Mouse (Mus musculus) heart, postnatal 4 days (tissue): ENCODE measurements at regions not wholly inside any gene's neighbourhood (a gene's known extent, or its start where the extent isn't known, plus 50 kb on each side); places are given as distances from the start of the nearest gene placed in this dataset.
A peak's percentile ranks its signal among the peaks of the same experiment; 100 is the strongest.

ENCODE experiments used
- DNase-seq: peaks from one replicate; pipeline ENCODE4 v3.0.0; 2021

DNA sequence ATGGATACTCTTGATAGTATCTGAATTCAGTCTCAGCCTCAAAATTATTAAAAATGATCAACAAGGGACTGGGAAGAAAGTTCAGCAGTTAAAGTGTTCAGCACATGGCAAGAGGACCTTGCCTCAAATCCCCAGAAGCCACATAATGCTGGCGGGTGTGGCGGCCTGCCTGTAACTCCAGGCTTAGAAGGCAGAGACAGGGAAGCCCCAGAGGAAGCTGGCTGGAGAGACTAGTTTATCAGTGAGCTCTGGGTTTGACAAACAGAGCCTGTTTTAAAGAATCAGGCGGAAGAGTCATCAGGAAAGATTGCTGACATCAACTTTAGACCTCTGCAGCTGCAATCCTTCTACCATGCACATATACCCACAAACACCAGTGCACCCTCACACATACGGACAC is 52.1 kb upstream of the Fyn start:
- DNase-seq, result peak; percentile 24

DNA sequence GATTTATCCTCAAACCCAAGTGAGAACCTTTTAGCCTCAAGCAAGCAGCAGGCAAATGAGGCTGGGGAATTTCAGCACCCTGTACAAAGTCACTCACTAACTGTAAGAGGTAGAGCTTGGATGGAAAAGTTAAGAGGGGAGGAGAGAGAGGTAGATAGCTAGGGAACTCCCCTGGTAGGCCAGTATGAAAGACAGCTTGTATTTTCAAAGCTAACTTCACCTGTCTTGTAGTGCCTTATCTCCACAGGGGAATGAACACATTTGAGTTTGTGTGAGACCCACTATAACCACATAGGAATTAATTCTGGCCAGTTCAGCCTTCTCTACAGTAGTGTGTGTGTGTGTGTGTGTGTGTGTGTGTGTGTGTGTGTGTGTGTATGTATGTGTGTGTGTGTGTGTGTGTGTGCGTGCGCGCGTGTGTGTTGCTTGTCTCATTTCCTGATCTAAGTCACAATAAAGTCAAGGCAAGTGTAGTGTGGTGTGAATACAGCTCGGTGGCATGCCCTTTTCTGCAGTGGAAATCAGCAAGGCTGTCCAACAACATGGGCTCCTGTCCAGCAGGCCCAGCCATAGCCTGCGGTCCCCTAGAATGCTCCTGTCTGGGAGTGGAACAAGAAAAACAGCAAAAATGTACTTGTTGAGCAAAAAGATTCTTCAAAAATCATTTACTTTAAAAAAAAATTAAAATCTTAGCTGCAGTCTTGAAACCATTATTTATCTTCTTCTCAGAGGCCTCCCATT is 53.1 kb upstream of the Fyn start:
- DNase-seq, result peak; percentile 24

DNA sequence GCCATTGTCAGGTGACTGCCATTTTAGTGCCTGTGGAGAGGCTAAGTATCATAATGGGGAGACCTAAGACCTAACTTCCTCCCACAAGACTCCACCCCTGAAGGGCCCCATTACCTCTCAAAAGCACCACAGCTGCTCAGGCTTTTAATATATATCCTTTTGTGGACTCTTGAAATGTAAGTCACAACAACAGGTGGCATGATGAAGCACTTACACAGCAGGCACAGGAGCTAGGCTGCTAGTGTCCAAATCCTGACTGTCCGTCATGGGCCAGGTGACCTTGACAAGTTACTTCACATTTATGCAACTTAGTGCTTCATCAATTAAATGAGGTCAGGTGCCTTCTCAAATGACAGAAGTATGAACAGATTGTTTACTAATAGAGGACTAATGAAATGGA is 57.2 kb upstream of the Fyn start:
- no peak for DNase-seq

DNA sequence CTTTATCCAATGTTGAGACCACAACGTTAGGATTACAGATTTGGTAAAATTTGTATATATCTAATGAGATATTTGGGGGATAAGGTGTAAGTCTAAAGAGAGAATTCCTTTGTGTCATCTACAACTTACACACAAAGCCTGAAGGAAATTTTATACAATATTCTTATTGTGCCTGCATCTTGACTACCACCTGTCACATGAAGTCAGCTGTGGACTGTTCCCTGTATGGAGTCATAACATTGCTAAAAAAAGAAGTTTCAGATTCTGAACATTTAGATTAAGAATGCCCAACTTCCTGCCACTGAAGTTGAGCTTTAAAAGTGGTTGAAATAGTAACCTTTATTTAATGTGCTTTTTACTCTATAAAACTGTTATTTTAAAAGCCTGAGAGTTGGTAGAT is 60.1 kb upstream of the Fyn start:
- DNase-seq, result no peak

DNA sequence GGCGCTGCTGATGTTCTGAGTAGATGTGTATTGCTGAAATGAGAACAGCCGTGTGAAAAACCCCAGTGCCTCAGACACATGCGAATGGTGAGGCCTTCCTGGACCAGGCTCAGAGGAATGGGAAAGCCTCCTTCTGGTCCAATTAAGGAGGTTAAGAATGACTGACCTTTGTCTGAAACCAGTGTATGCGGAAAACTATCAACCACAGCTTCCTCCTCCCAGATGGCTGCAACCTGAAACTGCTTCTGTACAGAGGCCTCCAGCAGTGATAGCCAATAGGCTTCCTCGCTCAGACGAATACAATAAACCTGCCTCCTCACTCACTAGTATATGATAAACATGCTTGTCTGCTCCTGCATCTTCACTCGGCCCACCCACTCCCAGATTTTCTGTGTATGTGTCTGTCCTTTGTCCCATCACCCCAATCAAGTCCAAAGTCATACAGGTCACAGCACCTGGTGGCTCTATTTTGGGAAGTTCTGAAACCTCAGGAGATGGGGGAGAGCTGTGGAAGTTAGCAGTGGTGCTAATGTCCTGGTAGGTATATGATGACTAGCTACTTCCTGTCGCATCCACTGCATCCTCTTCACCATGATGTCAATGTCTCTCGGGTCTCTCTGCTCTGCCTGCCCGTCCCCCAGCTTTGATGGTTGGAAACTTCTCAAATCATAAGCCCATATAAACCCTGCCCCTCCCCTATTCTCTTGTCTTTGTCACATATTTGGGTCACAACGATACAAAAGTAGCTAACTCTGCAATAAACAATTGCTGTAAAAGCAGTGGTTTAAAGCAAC is 75.8 kb upstream of the Fyn start:
- no peak for DNase-seq

DNA sequence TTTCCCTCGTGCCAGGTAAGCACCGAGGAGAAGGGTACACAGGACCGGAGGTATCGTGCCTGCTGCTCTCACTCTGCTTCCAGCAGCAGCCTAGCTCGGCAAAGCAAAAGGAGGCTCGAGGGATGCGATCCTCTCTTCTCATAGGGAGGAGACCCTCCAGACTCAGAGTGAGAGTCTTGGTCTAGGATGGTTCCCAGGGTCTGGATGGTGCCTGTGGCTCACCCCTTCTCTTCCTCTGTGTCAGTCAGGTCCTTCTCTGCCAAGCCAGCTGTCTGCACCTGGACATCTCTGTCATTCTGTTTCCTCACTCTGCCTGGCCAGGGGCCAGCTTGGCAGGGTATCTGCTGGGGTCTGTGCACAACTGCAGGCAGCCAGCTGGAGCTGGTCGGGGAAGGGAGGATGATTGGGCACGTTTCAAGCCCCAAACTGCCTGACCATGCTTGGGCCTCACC is 76.9 kb upstream of the Fyn start:
- DNase-seq, result peak; percentile 73

DNA sequence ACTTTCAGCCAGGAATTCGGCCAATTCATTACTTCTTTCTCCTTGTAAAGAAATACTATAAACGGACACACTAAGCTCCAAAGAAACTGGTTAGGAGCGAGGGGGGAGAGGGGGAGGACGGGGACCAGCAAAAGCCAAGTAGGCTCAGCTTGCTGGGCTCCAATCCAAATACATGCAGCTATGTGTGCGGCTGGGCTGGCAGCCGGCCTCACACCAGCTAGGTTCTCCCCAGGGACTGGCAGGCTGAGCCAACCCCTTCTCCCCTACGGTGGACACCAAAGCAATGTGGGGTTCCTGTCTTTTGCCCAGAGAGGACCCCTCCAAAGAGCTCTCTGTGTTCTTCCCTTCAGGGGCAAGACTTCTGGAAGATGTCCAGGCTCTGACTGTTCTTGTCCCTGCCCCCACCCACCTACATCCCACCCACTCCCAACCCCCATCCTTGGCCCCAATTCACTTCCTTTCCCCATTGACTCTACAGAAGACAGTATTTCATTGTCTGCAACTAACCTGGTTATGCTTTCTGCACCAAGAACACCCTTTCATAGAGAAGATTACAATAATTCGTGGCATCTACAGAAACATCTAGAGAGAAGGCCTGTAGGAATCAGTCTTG is 77.4 kb upstream of the Fyn start:
- DNase-seq, result peak; percentile 75

DNA sequence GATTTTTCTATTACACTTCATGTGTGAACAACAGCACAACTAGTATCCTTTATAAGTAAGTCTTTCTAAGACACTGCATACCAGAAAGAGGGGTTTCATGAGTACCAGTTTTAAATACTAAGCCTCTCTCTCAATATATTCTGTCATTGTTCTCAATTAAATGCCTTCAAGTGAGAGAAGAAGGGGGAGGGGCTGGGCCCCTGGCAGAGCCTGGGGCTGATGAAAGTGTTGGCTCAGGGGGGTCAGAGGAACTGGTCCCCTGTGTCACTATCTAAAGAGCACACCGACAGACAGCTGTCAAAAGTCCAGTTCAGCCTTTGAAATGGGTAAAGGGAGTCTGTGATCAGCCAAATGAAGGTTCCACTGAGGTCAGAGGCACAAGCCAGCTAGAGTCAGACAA is 78.4 kb upstream of the Fyn start:
- DNase-seq, result no peak

DNA sequence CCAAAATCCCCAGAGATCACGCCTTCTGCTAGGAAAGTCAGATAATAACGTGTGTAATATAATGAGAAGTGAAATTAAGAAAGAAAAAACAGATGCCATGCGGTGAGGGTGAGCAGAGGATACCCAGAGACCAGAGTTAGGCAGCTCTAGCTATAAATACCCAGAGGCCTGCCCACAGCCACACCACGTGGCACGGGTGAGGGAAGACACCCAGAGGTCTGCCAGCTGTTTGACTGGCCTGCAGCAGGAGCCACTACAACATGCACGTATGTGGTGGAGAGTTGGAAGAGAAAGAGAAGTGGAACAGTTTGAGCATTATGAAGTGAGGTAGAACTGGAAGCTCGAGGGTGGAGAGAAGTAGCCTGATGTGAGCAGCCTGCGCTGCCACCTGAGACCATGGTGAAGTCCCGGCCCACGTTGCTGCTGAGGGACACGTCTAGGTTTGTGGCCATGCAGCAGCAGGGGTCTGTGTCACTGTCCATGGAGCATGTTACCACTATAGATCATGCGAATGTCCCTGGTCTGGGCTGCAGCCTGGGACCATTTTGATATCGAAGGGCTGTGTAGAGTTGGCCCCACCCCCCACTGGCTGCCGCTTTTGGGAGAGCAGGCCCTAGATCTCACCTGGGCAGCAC is 88.2 kb upstream of the Fyn start:
- no peak for DNase-seq

DNA sequence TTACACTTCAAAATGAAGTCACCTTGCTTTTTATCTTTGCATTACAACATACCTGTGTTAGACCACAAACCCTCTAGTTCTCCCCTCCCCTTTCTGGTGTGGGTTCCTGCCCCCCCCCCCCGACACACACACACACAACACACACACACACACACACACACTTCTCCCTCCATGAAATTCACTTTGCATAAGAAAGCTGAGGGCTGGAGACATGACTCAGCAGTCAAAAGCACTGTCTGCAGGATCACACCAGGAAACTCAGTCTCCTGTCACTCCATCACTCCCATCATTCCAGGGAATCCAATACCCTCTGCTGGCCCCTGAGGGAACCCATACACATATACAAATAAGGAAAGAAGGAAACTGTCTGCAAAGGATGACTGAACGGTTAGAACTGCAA is 94.5 kb upstream of the Fyn start:
- no peak for DNase-seq

DNA sequence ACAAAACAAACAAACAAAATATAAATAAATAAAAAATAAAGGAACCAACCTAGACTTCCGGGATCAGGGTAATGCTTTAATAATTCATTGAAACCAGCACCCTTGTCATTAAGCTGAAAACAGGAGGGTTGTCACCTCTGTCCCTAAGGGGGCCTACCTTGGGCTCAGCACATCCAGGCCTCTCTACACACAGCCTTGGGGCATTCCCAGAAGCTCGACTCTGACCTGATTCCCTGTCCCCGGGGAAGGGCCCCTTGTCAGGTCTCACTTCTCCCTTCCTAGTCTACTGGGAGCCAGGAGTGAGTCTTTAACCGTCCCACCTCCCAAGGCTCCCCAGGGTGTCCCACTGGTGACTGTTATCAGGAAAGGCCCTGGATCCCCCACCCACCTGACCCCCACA is 95.2 kb upstream of the Fyn start:
- DNase-seq, result no peak

DNA sequence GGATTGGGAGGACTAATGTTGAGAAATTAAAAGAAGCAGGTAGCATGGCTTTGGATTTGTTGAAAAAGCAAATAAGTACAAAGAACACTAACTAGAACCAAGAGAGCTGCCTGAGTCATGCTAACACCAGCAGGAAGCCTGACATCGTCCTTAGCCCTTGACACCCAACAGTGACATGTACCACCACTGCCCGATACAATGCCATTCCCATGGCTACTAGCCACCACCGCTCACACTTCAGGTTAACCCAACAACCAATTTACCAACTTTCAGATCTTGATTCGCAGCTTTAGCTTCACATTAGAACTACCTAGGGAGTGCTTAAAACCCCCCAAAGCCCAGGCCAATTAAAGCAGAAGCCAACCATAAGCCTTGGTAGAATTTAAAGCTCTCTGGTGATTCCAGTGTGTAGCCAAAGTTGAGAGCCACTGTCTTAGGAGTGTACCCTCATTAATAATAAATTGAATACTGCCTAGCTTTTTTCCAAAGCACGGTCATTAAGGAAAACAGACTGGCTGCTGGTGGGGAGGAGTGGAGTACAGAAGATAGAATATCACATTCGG is 96.2 kb upstream of the Fyn start:
- DNase-seq, result no peak

DNA sequence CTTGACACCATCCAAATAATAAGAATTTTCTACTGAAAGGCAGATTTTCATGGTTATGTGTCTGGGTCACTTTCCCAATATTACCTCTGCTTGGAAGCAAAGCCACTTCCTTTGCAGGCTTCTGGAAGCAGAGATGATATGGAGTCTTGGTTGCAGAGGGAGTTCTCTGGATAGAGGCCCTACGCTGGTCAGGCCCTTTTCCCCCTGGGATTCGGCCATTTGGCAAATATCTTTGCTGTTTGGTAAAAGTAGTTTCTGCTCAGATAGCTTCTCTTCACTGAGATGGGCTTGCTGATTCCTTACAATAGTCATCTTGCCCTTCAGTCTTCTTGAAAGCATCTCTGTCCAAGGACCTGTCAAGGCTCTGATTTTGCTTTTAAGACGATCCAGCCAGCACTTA is 98.2 kb upstream of the Fyn start:
- no peak for DNase-seq

DNA sequence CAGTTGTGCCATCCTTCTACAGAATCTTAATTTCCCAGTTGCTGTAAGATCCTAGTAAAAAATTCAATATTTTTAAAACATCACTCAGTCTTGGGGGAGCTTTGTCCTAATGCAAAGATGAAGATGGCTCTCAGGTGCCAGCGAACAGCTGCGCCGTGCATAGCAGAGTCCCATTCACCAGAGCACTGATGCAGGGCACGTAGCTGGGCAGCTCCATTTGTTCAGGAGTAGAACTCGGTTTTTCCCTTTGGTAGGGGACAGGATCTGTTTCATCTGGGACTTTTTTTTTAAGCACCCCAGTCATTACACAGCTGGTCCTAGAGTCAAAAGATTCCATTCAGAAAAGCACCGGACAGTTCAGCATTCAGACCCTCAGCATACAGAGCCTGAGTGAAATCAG is 101.4 kb upstream of the Fyn start:
- DNase-seq, result no peak

DNA sequence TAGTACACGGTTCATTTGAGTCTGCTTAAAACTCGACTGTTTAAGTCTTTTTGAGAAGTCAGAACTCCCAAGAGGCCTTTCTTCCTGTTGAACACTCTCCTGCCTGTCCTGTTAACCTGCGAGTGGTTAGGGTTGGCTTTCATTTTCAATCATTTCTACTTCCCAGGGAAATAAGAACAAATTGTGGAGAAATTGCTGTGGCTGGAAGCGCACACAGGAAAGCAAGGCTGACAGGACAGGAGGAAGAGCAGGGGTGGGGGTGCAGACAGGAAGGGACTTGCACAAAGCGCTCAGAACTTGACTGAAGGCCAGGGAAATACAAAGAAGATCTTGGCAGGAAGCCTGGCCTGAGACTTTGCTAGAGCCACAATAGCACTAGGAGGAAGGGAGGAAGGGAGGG is 102.2 kb upstream of the Fyn start:
- DNase-seq, result peak; percentile 90

DNA sequence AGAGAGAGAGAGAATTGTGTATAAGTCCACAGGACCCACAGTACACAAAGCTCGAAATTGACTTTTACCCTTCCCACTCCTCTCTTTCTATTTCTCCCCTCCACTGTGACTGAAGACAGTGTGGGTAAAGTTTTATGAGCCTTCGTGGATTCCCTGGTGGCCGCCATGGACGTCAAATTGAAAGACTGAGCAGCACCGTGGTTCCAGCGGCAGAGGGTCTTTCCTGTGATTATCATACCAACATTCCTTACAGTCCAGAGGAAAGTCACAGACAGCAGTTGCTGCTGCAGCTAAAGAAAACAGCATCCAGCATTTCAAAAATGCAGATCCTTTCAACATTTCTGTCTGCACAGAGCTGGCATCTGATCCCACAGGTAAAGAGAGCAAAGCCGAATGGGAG is 98.9 kb upstream of the Ccn6 start:
- no peak for DNase-seq

DNA sequence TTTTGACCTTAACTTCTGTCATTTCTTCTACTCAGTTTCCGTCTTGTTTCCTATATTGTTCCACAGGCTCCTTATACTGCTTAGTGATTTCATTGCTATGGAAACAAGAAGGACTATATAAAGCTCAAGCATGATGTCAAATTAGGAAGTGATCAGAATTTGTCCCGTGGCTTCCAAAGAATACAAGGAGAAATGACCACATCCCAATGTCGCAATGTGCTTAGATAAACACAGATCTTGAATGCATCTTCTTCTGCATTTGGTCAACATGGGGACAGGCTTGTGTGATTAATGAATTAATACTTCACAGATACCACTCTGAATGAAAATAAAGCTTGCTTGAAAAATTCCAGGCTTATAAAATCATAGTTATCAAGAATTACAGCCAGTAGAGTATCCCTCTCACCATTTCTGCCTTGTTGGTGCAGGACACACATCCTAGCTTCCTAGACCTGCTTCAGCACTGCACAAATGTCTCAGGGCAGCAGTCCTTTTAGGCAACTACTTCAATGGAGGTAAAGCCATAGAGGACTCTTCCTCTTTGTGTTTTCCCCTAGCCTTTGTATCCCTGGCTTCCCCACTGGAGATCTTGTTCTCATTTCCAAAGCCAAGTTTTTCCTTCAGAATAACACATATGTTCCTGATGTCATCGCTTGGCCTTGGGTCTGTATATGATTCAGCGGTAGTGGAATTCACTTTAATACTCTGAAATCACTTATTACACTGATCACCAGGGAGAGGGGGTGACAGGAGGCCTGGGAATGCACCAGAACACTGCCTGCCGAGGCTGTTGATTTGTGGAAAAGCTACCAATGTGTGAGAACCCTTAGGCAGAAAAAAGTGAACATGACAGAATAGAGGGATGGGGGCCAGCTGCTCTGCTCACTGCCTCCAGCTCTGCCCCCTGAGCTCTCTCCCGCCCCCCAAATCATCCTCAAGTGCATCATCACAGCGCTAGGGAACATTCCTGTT is 97.9 kb upstream of the Ccn6 start:
- peak; percentile 62 for DNase-seq

DNA sequence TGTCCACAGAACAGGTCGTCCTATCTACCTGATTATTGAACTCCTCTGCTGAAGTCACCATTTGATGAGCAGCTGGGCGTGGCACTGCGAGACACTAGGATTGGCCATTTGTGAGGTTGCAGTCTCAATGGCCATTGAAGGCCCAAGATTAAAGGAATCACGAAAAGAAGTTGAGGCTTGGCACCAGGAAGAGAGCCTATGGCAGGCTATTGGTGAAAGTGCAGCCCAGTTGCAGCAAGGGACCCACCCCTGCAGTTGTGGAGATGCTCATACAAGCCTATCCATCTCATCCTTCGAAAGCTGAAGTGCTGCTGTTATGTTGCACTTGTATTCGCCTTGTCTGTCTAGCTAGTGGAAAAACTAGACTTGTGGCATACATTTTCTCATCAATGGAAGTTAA is 96.5 kb upstream of the Ccn6 start:
- DNase-seq, result no peak

DNA sequence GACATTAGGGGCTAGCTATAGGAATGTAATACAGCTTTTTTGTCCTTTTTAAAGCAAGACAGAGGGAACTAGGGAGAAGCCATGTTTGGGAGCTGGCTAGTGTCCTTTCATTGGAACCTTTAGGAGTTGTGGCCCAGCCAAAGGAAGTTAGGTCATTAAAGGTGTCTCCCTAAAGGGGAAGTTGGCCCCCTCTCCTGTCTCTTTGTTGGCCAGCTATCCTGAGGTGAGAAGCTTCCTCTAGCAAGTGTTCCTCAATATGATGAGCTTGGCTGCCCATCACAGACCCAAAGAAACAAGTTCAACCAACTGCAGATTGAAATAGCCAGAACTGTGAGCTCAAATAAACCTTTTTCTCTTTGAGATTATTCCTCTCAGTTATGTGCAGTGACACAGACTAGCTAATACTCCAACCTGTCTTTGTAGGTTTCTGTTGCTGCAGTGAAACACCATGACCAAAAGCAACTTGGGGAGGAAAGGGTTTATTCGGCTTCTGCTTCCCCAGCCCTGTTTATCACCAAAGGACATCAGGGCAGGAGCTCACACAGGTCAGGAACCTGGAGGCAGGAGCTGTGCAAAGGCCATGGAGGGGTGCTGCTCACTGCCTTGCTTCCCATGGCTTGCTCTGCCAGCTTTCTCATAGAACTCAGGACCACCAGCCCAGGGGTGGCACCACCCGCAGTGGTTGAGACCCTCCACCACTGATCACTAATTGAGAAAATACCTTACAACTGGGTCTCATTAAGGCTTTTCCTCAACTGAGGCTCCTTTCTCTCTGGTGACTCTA is 94.0 kb upstream of the Ccn6 start:
- no peak for DNase-seq

DNA sequence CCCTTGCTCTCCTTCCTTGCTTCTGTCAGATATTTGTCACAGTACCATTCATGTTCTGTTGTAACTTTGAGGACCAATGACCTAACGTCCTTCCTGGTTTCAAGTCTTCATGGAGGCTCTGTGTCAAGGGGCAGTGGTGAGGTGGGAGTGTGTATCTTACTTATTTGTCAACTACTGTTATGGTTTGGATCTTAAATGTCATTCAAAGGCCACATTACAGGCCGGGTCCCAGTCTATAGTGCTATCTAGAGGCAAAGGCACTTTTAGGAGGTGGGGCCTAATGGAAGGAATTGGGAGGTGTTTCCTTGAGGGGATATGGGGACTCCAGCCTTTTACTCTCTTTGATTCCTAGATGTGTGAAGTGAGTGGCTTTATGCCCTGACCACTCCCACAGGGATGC is 91.0 kb upstream of the Ccn6 start:
- DNase-seq, result no peak

DNA sequence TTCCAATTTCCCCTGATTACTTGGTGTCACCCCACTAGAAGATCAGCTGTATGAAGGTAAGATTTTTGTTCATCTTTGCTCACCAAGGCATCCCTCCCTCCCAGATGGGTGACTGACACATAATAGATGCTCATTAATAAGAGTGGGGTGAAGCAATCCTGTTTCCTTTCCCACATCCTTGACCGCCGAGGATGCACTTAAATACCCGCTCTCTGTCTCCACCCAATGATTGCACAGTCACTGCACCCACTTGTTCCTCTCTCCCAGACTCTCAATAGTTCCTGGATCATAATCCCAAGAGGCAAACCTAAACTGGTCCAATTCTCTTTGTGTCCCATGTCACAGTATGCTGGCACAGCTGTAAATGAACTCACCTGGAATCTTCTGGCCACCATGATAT is 86.4 kb upstream of the Ccn6 start:
- no peak for DNase-seq
